Mouse (Mus musculus) kidney, adult 8-10 months (tissue): ENCODE measurements around the gene Il17c.

Source experiments
- DNase-seq, 2 experiments: peaks; one replicate each; pipeline ENCODE4 v3.0.0; 2022

Gene Il17c

GRCm38 (mm10) chr8:122421376-122422070, at the start of gene Il17c:
Il17c (plus strand) TSS chr8:122422020.
- DNase-seq = peak in 1 of 2 experiments; percentile 39

- no peak for DNase-seq
Measured at GRCm38 (mm10) chr8:122375320-122375719, 46.5 kb upstream of the Il17c start.

GRCm38 (mm10) chr8:122375751-122376364, 46.0 kb upstream of the Il17c start:
- no peak for DNase-seq

GRCm38 (mm10) chr8:122376365-122377231, 45.2 kb upstream of the Il17c start, which contains the start of gene Zc3h18:
Zc3h18 (plus strand) TSS chr8:122376609.
- DNase-seq = peak; percentile 99

GRCm38 (mm10) chr8:122383039-122383438, 38.8 kb upstream of the Il17c start:
- DNase-seq = no peak

GRCm38 (mm10) chr8:122389357-122389756, 32.5 kb upstream of the Il17c start:
- no peak for DNase-seq

GRCm38 (mm10) chr8:122390758-122391157, 31.1 kb upstream of the Il17c start:
- no peak for DNase-seq

- no peak for DNase-seq
Measured at GRCm38 (mm10) chr8:122393717-122394116, 28.1 kb upstream of the Il17c start.

- DNase-seq = no peak
Measured at GRCm38 (mm10) chr8:122395291-122395690, 26.5 kb upstream of the Il17c start.

- DNase-seq = no peak
Measured at GRCm38 (mm10) chr8:122398186-122398585, 23.6 kb upstream of the Il17c start.

GRCm38 (mm10) chr8:122405146-122405805, 16.5 kb upstream of the Il17c start:
- DNase-seq = peak; percentile 72 to 80

GRCm38 (mm10) chr8:122407678-122408077, 14.1 kb upstream of the Il17c start:
- DNase-seq = no peak

GRCm38 (mm10) chr8:122414311-122414710, 7.5 kb upstream of the Il17c start:
- DNase-seq = no peak

GRCm38 (mm10) chr8:122415554-122415953, 6.3 kb upstream of the Il17c start:
- DNase-seq = no peak

GRCm38 (mm10) chr8:122419881-122420555, 1.8 kb upstream of the Il17c start:
- no peak for DNase-seq

- no peak for DNase-seq
Measured at GRCm38 (mm10) chr8:122423217-122423616, 1.4 kb downstream of the Il17c start.

GRCm38 (mm10) chr8:122423659-122424058, 1.8 kb downstream of the Il17c start:
- DNase-seq = peak; percentile 37 to 52

- DNase-seq = no peak
Measured at GRCm38 (mm10) chr8:122426145-122426544, 4.3 kb downstream of the Il17c start.

GRCm38 (mm10) chr8:122427607-122428006, 5.8 kb downstream of the Il17c start:
- DNase-seq = no peak

GRCm38 (mm10) chr8:122428163-122428562, 6.3 kb downstream of the Il17c start:
- DNase-seq = no peak

- peak; percentile 19 to 24 for DNase-seq
Measured at GRCm38 (mm10) chr8:122430058-122430636, 8.3 kb downstream of the Il17c start.

- DNase-seq = peak; percentile 74 to 80
Measured at GRCm38 (mm10) chr8:122430646-122431045, 8.8 kb downstream of the Il17c start.
